Mouse (Mus musculus): Measurements from ENCODE around the gene Srpk2. TPM values are rescaled to one million over a fixed set of nuclear protein-coding genes. Genes with fewer than 3 reads are reported as not detected.

Gene Srpk2
- total and polyA plus RNA-seq, 3 experiments = 20.6 to 31.1 (median 23.3) TPM

GRCm38 (mm10) chr5:23464247-23464646 lies 220.2 kb downstream of the Srpk2 start:
- Histone ChIP-seq H3K4me2 (ENCODE audit: insufficient read depth, low read depth, poor library complexity, severe bottlenecking) (no peak overlapping the region), H3K9me3 (replicated peaks; ENCODE audit: low read length) (no peaks in the 10 kb centered on the region), H3K4me3 (replicated peaks in 1 of 3; ENCODE audit: low read depth in 2 of 3, low read length in 2 of 3, poor library complexity in 1 of 3) (no peak overlapping the region), H3K4me1 (ENCODE audit: control insufficient read depth in 1 of 2, insufficient read depth in 2 of 2) (peaks cover 3 to 35% of the 10 kb centered on the region in 2 experiments; a peak in 3 of 4 replicates), H3K36me3 (replicated peaks in 1 of 2; ENCODE audit: control insufficient read depth in 1 of 2, insufficient read depth in 1 of 2, low read length in 1 of 2) (peaks cover 25 to 65% of the 10 kb centered on the region in 2 experiments), H3K27ac (ENCODE audit: insufficient read depth, low read depth) (no peak overlapping the region), H3K27me3 (replicated peaks) (no peaks in the 10 kb centered on the region), H3K9ac (ENCODE audit: insufficient read depth, low read depth) (no peak overlapping the region), H3K79me2 (replicated peaks; ENCODE audit: control insufficient read depth, extremely low read depth, insufficient read depth, poor library complexity, severe bottlenecking) (peaks cover 36% of the 10 kb centered on the region)
- dilution Hi-C loops (cut with MboI; ENCODE audit: extremely low pct_ligation_motif_present, extremely low pct_unique_long_range_greater_than_20kb, low sequenced_read_pairs) (no loop called here), in situ Hi-C loops (cut with MboI; ENCODE audit: low pct_ligation_motif_present, low pct_unique_long_range_greater_than_20kb, low sequenced_read_pairs) (no loop called here)
- peak; percentile 20 for DNase-seq (ENCODE audit: extremely low read depth)
- TF ChIP-seq ZNF384 (IDR thresholded peaks at IDR 0.05; ENCODE audit: low read depth, low read length) (peak; percentile 67), GABPA (IDR thresholded peaks at IDR 0.05; ENCODE audit: insufficient replicate concordance, low read depth, low read length) (no peak), MAFK (IDR thresholded peaks at IDR 0.05; ENCODE audit: insufficient replicate concordance, low read length) (no peak), PAX5 (IDR thresholded peaks at IDR 0.05; ENCODE audit: low read length) (no peak), POLR2AphosphoS2 (IDR thresholded peaks at IDR 0.05; ENCODE audit: low read depth, low read length) (no peak), EP300 (IDR thresholded peaks at IDR 0.05; ENCODE audit: low read length) (peak; percentile 39; the same call in 1 of the 2 replicates), CTCF (conservative IDR thresholded peaks at IDR 0.05 in 1 of 2, IDR thresholded peaks at IDR 0.05 in 1 of 2; ENCODE audit: low read depth in 2 of 2, low read length in 2 of 2) (no peak), MAX (IDR thresholded peaks at IDR 0.05; ENCODE audit: low read length) (no peak), E2F4 (IDR thresholded peaks at IDR 0.05; ENCODE audit: insufficient replicate concordance, low read depth, low read length) (no peak), ETS1 (conservative IDR thresholded peaks at IDR 0.05; ENCODE audit: low read depth, low read length) (0 out of 2 replicates have a peak, but pooled peaks have one; percentile 36), NELFE (IDR thresholded peaks at IDR 0.05; ENCODE audit: low read depth, low read length) (no peak), TBP (conservative IDR thresholded peaks at IDR 0.05; ENCODE audit: low read depth, low read length) (no peak), IRF4 (IDR thresholded peaks at IDR 0.05; ENCODE audit: low read depth, low read length) (peak; percentile 67; the same call in 1 of the 2 replicates), USF2 (conservative IDR thresholded peaks at IDR 0.05; ENCODE audit: low read depth, low read length) (no peak), BHLHE40 (IDR thresholded peaks at IDR 0.05; ENCODE audit: low read depth, low read length) (peak; percentile 85), JUND (conservative IDR thresholded peaks at IDR 0.05; ENCODE audit: low read depth, low read length) (no peak), CHD2 (IDR thresholded peaks at IDR 0.05; ENCODE audit: low read length) (no peak), MAZ (IDR thresholded peaks at IDR 0.05; ENCODE audit: low read depth, low read length) (no peak), RCOR1 (conservative IDR thresholded peaks at IDR 0.05; ENCODE audit: low read depth, low read length) (no peak), MXI1 (IDR thresholded peaks at IDR 0.05; ENCODE audit: low read depth, low read length) (no peak), SMC3 (IDR thresholded peaks at IDR 0.05; ENCODE audit: low read depth, low read length) (no peak), ELF1 (IDR thresholded peaks at IDR 0.05; ENCODE audit: low read depth, low read length) (no peak), USF1 (IDR thresholded peaks at IDR 0.05; ENCODE audit: low read depth, low read length) (peak; percentile 56; the same call in 1 of the 2 replicates)
